Mouse (Mus musculus) embryonic fibroblast, embryonic 13.5 days (primary cell): ENCODE measurements around the gene Tm9sf4. TPM values are rescaled to one million over a fixed set of nuclear protein-coding genes. Genes with fewer than 3 reads are reported as not detected.

Experiments
- H3K27ac ChIP-seq: 2 replicates; pipeline ENCODE4 v1.5.1; 2012; ENCODE audit warnings: low read length, control low read depth, inconsistent platforms; ENCODE audit not compliant: insufficient read depth
- H3K4me1 ChIP-seq: 2 replicates; pipeline ENCODE4 v1.6.1; 2011; ENCODE audit warnings: low read length; ENCODE audit not compliant: control insufficient read depth, insufficient read depth
- H3K4me3 ChIP-seq: 2 replicates; pipeline ENCODE4 v1.5.1; 2011; ENCODE audit warnings: mild to moderate bottlenecking, control low read depth, low read length; ENCODE audit not compliant: insufficient read depth
- CTCF ChIP-seq: IDR thresholded peaks from 2 replicates; pipeline ENCODE4 v1.5.1; 2011; ENCODE audit warnings: mild to moderate bottlenecking, control low read depth, low read length, moderate library complexity, borderline replicate concordance; ENCODE audit not compliant: insufficient read depth
- POLR2A ChIP-seq: IDR thresholded peaks from 2 replicates; pipeline ENCODE4 v1.6.1; 2011; ENCODE audit warnings: low read depth, mild to moderate bottlenecking, control low read depth, low read length, moderate library complexity
- polyA plus RNA-seq: library from polyadenylated mRNA; stranded (reverse); fragments of >200 nt; gene quantifications from 2 replicates; pipeline ENCODE4 v1.2.4, GENCODE M21; 2011; ENCODE audit warnings: low read depth; ENCODE audit not compliant: missing spikeins, insufficient read length

The Tm9sf4 gene
- polyA plus RNA-seq, 1 experiment = 114 TPM

DNA sequence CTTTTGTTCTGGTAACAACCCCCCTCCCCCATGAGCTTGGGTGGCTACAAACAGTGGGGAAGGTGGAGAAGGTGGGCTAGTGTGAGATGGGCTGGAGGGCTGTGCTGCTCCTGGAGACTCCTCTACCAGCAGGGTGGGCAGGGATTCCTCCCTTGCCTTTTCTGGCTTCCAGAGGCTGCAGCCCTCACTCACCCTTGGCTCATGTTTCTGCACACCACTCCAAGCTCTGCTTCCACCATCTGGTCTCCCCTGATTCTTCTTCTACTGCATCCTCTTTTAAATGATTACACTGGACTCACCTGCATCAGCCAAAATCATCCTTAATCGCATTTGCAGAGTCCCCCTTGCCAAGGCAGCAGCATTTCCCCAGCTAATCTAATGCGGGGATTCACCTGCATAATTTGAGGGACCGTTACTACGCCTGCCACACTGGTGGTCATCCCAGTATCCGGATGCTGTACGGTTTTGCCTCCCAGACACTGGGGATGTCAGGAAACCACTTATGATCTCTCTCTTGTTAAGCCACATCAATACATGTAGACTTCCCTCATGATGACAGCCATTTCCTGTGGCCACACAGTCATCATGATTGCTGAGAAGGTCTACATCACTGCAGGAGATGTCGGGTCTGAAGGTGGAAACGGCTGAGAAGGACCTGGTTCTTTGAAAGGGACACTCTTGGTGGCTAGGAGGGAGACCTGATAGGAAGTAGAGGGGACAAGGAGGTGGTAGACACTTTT, 9.0 kb upstream of the Tm9sf4 start:
- no peak overlapping the region for H3K4me3 ChIP-seq
- TF ChIP-seq POLR2A = no peak
- TF ChIP-seq CTCF = no peak

DNA sequence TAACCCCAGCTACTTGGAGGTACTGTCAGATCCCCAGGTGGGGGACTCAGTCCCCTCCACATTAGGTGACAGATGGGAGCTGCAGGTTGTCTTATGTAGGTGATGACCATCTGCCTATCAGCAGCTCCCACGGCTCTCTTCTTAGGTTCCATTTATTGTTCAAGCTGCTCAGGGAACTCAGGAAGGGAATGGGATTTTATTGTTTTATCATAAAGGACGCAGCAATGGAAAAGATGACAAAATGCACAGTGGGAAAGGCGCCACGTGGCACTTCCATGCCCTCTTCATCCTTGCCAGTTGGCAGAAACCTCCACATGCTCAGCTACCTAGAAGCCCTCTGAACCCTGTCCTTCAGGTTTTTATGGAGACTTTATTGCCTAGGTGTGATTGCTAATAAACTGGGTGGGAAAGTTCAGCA, 8.1 kb upstream of the Tm9sf4 start:
- TF ChIP-seq POLR2A = no peak
- TF ChIP-seq CTCF = no peak

More for the DNA sequence above, 9.0 kb upstream of the Tm9sf4 start:
- no peaks in the 10 kb centered on the region for H3K4me1 ChIP-seq
- H3K27ac ChIP-seq = no peak overlapping the region

DNA sequence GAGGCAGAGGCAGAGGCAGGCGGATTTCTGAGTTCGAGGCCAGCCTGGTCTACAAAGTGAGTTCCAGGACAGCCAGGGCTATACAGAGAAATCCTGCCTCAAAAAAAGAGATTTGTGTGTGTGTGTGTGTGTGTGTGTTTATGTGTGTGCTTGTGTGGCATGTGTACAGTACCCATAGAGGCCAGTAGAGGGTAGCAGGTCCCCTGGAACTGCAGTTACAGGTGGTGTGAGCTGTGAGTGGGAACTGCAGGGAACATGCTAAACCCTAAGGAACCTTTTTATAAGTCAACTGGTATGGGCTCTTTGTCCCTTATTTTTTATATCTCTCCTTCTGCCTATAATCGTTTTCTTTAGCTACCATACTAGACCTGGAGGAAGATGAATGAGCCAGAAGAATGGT, 3.8 kb upstream of the Tm9sf4 start:
- H3K4me1 ChIP-seq = no peaks in the 10 kb centered on the region
- peak; percentile 25; the same call in 1 of the 2 replicates for TF ChIP-seq CTCF
- TF ChIP-seq POLR2A = no peak
- H3K4me3 ChIP-seq = no peak overlapping the region
- H3K27ac ChIP-seq = no peak overlapping the region

More for the DNA sequence above, 8.1 kb upstream of the Tm9sf4 start:
- no peak overlapping the region for H3K4me3 ChIP-seq
- no peak overlapping the region for H3K27ac ChIP-seq
- H3K4me1 ChIP-seq = no peaks in the 10 kb centered on the region

DNA sequence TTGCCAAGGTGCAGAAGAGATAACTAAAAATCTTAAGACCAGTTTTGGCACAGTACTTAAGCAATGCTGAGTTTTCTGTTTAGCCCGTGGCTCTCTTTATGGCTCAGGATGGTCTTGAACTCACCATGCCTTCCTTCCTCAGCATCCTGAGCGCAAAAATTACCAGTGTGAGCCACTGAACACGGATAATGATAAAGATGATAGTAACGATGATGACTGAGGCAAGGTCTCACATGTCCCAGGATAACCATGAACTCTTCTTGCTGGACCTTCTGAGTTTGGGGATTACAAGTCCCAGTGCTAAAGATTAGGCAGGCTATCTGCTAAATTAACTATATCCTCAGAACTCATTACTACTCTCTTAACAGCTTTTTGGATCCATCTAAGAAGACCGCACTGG, 970 bp upstream of the Tm9sf4 start:
- TF ChIP-seq POLR2A (no peak), CTCF (no peak)
- no peak overlapping the region for H3K4me3 ChIP-seq
- no peak overlapping the region for H3K27ac ChIP-seq
- no peaks in the 10 kb centered on the region for H3K4me1 ChIP-seq

DNA sequence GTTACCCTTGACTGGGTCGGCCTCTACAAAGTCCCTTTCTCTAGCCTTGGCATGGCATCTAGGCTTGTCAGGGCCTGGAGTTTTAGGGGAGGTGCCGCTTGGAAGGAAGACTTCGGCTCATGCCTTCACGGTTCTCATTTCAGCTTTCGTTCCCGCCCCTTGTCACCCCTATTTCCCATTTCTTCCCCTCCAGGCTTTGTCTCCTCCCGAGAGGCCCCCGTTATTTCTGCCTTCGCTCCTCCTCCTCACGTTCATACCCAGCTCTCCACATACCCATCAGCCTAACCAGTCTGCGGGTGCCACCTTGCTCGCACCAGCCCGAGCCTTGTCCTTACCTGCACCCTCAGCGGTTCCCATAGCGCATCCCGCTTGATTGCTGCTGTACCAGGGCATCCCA, 579 bp downstream of the Tm9sf4 start:
- Histone ChIP-seq H3K27ac (peak overlapping the region; percentile 92), H3K4me3 (peak overlapping the region; percentile 87), H3K4me1 (no peaks in the 10 kb centered on the region)
- no peak for TF ChIP-seq CTCF
- no peak for TF ChIP-seq POLR2A

DNA sequence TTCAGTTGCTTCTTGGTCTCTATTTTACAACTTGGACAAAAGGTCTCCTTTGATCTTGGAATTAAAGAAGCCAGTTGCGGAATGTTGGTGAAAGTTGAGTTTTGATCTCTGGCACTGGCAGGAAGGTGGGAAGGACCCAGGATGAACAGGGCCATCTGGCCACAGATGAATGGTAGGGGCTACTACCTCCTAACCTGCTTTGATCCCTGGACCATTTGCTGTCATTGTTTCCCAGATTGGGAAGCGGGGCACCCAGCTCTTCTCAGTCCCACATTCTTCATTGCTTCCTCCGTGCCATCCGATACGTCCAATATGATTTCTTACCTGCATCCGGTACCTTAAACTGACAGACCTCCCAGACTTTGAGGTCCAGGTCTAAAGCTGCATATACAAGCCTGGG, 6.0 kb downstream of the Tm9sf4 start:
- H3K4me1 ChIP-seq = no peaks in the 10 kb centered on the region
- no peak for TF ChIP-seq POLR2A
- no peak overlapping the region for H3K27ac ChIP-seq
- H3K4me3 ChIP-seq = no peak overlapping the region

DNA sequence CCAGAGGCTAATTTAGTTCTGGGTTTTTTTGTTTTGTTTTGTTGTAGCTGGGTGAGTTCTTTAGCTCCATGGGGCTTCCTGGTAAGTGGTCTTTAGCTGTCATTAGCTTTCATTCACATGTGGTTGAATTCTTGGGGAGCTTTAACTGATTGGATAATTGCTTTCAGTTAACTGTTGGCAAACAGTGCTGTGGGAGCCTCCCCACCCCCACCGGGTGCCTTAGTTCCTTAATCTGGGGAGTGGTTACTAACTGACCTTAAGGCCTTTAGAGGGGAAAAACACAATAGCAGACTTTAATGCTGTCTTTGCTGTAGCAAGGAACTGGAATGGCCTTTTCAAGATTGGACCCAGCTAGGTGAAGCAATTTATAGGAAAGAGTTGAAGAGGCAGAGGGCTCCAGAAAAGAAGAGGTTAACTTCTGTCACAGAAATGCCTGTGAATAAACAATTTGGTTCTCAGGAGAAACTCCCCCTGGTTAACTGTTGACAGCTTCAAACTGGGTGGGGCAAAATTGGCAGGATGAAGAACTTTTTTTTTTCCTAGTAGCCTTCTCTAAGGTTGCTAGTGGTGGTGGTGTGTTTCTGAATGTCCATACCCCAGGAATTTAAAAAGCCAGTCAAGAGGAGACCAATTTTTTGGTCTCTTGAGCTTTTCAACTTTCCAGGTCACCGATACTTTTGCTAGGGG, 7.2 kb downstream of the Tm9sf4 start:
- Histone ChIP-seq H3K4me1 (no peaks in the 10 kb centered on the region), H3K27ac (no peak overlapping the region; the same call in 1 of the 2 replicates), H3K4me3 (no peak overlapping the region)
- TF ChIP-seq POLR2A = no peak
- no peak for TF ChIP-seq CTCF

DNA sequence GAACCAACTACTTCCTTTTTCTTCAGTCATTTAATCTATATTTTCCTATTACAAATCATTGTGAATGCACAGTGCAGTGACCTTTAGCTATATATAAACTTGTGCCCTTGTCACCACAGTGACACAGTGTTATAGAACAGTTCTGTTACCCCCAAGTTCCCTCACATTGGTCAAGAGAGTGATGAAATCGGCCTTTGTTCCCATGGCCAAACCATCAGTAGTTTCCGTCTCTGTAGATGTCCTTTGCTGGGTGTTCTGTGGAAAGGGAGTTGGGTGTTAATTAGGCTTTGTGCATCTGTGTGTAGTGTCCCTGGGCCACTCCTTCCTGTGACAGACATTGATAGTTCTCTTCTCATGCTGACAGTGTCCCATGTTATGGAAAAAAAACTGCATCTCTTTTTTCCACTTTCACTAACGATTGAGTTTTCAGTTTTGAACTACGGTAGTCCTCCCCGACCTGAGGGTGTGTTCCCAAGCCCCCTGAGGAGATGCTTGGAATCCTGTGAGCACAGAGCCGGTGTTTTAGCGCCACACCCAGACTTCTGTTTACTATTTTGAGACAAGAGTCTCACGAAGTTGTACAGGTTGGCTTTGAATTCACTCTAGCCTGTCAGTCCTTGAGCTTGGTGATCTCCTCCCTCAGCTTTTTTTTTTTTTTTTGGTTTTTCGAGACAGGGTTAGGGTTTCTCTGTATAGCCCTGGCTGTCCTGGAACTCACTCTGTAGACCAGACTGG, 9.6 kb downstream of the Tm9sf4 start:
- no peaks in the 10 kb centered on the region for H3K4me1 ChIP-seq
- no peak for TF ChIP-seq POLR2A
- TF ChIP-seq CTCF = no peak
- no peak overlapping the region for H3K4me3 ChIP-seq
- no peak overlapping the region for H3K27ac ChIP-seq

DNA sequence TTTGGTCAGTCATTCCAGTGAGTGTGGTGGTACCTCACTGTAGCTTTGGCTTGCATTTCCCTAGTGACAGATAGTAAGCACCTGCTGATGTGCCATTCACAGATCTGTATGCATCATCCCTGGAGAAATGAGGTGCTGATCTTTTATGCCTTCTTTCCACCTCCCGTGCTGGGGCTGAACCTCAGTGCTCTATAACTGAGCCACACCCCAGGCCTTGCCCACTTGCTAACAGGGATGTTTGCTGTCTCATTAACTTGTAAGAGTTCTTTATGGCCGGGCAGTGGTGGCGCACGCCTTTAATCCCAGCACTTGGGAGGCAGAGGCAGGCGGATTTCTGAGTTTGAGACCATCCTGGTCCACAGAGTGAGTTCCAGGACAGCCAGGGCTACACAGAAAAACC, 10.9 kb downstream of the Tm9sf4 start:
- H3K4me1 ChIP-seq = no peaks in the 10 kb centered on the region; the same call in 1 of the 2 replicates
- no peak for TF ChIP-seq POLR2A
- no peak for TF ChIP-seq CTCF
- no peak overlapping the region for H3K4me3 ChIP-seq
- no peak overlapping the region for H3K27ac ChIP-seq
